Mouse (Mus musculus) stomach, postnatal 0 days (tissue): Measurements from ENCODE around the gene Mgat5. TPM values are rescaled to one million over a fixed set of nuclear protein-coding genes. Genes with fewer than 3 reads are reported as not detected.

ENCODE experiments used
- ATAC-seq: fragments of 200-750 bp; cut with Nextera tagmentation; 2 replicates; pipeline ENCODE4 v1.8.0; 2017; ENCODE audit not compliant: low FRiP score, low TSS enrichment
- DNase-seq: peaks from one replicate; pipeline ENCODE4 v3.0.0-alpha.2; 2016; ENCODE audit warnings: low spot score
- H3K27ac ChIP-seq: fragments of 300-500 bp; sonication (generic); replicated peaks from 2 replicates; pipeline ENCODE4 v1.5.1; 2014; ENCODE audit warnings: mild to moderate bottlenecking, control low read depth
- H3K27me3 ChIP-seq: fragments of 300-500 bp; sonication (generic); 2 replicates; pipeline ENCODE4 v1.6.1; 2014; ENCODE audit warnings: low read length; ENCODE audit not compliant: control insufficient read depth, insufficient read depth
- H3K36me3 ChIP-seq: fragments of 300-500 bp; sonication (generic); 2 replicates; pipeline ENCODE4 v1.6.1; 2014; ENCODE audit warnings: low read length, mixed read lengths; ENCODE audit not compliant: control insufficient read depth, insufficient read depth
- H3K4me1 ChIP-seq: fragments of 300-500 bp; sonication (generic); replicated peaks from 2 replicates; pipeline ENCODE4 v1.6.1; 2014; ENCODE audit warnings: antibody characterized with exemption; ENCODE audit not compliant: control insufficient read depth, insufficient read depth
- H3K4me2 ChIP-seq: fragments of 300-500 bp; sonication (generic); replicated peaks from 2 replicates; pipeline ENCODE4 v1.6.1; 2014; ENCODE audit warnings: low read depth, mild to moderate bottlenecking, control low read depth, moderate library complexity
- H3K4me3 ChIP-seq: fragments of 300-500 bp; sonication (generic); 2 replicates; pipeline ENCODE4 v1.5.1; 2014; ENCODE audit warnings: low read depth, low read length, control low read depth
- H3K9ac ChIP-seq: fragments of 300-500 bp; sonication (generic); 2 replicates; pipeline ENCODE4 v1.6.1; 2014; ENCODE audit warnings: mild to moderate bottlenecking, low read length, control low read depth, mixed read lengths
- H3K9me3 ChIP-seq: fragments of 300-500 bp; sonication (generic); 2 replicates; pipeline ENCODE4 v1.6.1; 2016; ENCODE audit warnings: low read length; ENCODE audit not compliant: control insufficient read depth
- CTCF ChIP-seq: IDR thresholded peaks from 2 replicates; pipeline ENCODE4 v1.5.1; 2016; ENCODE audit warnings: antibody characterized with exemption, low read depth, mild to moderate bottlenecking, moderate library complexity
- EP300 ChIP-seq: optimal IDR thresholded peaks from 2 replicates; pipeline ENCODE3; 2016; ENCODE audit warnings: antibody characterized with exemption
- WGBS: fragments of 180-500 bp; shearing (Covaris S2); extraction: QIAGEN DNeasy Blood & Tissue Kit; methylation state at CpG from one replicate; pipeline ENCODE4 v1.1.7; 2014; 5-methylcytosine and 5-hydroxymethylcytosine counted together
- polyA plus RNA-seq: library from polyadenylated mRNA; unstranded; fragments of >200 nt; fragmentation: Nextera tagmentation; extraction: Ambion mirVana; gene quantifications from 2 replicates; pipeline ENCODE4 v1.2.1, GENCODE M21; 2015

Mgat5 gene
- 2.0 and 2.2 TPM in 2 replicates for polyA plus RNA-seq

GRCm38 (mm10) chr1:127204817-127205485 is at the start of gene Mgat5:
Gene Mgat5 (plus strand): TSS chr1:127205015.
- peak within 1 kb of the TSS; percentile 73 for H3K9ac ChIP-seq
- peak within 1 kb of the TSS; percentile 72 for H3K4me3 ChIP-seq
- peak within 1 kb of the TSS; percentile 99 for H3K4me2 ChIP-seq
- WGBS: under 1% methylated on average over 51 of the region's 51 CpGs
- H3K4me1 ChIP-seq: peaks cover 3% of the 10 kb centered on the region; the same call in 1 of the 2 replicates
- no peaks in the 10 kb centered on the region for H3K27me3 ChIP-seq
- ATAC-seq (peak; percentile 94), DNase-seq (peak; percentile 92)
- peak within 1 kb of the TSS; percentile 93 for H3K27ac ChIP-seq
- H3K9me3 ChIP-seq: no peaks in the 10 kb centered on the region
- no peaks in the 10 kb centered on the region for H3K36me3 ChIP-seq
- TF ChIP-seq CTCF: peak; percentile 55
- TF ChIP-seq EP300: no peak

DNA sequence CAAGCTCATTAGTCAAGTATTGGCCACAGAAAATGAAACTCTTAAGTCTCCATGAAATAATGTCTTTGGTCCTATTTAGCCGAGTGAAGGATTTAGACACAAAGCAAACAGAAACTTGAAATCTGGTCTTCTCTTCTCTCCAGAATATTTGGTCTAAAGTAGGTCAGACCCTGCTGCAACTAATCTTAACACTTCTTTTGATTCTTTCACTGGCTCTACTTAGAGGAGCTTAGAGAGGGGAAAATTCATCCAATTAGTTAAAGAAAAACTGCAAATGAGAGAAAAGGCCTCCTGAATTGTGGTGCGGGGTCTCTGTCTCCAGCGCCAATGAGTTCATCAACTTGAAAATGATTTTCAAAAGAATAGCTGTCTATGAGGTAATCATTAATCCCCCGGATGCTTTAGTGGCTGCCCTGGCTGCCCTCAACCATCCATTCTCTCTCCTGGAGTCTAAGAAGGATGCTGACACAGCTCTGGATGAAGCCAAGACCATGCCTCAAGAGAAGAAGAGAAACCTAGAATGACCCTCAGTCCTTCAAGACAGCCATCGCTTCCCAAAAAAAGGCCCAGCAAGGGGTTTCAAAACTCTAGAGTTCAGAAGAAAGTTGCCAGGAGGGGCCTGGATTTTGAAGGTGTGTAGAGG is 44.6 kb upstream of the Mgat5 start:
- no peak for TF ChIP-seq EP300
- TF ChIP-seq CTCF: no peak
- no peak overlapping the region for H3K4me2 ChIP-seq

GRCm38 (mm10) chr1:127164589-127165160 is 40.1 kb upstream of the Mgat5 start:
- WGBS: 72% methylated on average over 4 of the region's 4 CpGs
- no peak overlapping the region for H3K9ac ChIP-seq
- no peak for TF ChIP-seq CTCF
- TF ChIP-seq EP300: no peak
- no peaks in the 10 kb centered on the region for H3K36me3 ChIP-seq
- no peak overlapping the region for H3K27ac ChIP-seq
- H3K4me1 ChIP-seq: no peaks in the 10 kb centered on the region; the same call in 1 of the 2 replicates
- ATAC-seq: no peak
- H3K9me3 ChIP-seq: no peaks in the 10 kb centered on the region
- no peak overlapping the region for H3K4me3 ChIP-seq
- no peak overlapping the region for H3K4me2 ChIP-seq
- no peak for DNase-seq
- H3K27me3 ChIP-seq: no peaks in the 10 kb centered on the region

More for the DNA sequence above, 44.6 kb upstream of the Mgat5 start:
- Histone ChIP-seq H3K36me3 (no peaks in the 10 kb centered on the region), H3K4me1 (no peaks in the 10 kb centered on the region; the same call in 1 of the 2 replicates), H3K4me3 (no peak overlapping the region), H3K27ac (no peak overlapping the region), H3K9me3 (no peaks in the 10 kb centered on the region), H3K9ac (no peak overlapping the region), H3K27me3 (no peaks in the 10 kb centered on the region)
- DNase-seq: no peak
- 75% methylated on average over 5 of the region's 5 CpGs for WGBS
- ATAC-seq: no peak

DNA sequence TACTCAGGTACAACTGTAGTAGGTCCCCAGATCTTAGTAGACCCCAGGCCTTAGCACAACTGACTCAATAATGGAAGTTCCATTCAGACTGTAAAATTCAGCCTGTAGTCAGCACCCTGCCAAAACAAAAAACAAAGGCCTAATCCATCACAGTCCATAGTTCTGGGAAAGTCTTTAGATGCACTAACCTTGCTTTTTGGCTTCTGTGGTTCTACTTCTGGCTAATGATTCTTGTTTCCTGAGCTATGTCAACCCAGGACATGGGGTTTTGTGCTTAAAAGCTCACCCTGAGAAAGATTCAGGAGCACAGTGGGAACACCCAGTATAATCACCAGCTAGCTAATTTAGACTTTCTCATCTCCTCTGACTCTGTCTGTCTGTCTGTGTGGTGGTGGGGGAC is 38.3 kb upstream of the Mgat5 start:
- no peak for ATAC-seq
- no peak for TF ChIP-seq EP300
- no peak for TF ChIP-seq CTCF

GRCm38 (mm10) chr1:127167586-127167985 is 37.2 kb upstream of the Mgat5 start:
- WGBS: 86% methylated on average over 1 of the region's 1 CpGs

More for the DNA sequence above, 38.3 kb upstream of the Mgat5 start:
- Histone ChIP-seq H3K4me2 (no peak overlapping the region), H3K27me3 (no peaks in the 10 kb centered on the region), H3K9ac (no peak overlapping the region), H3K36me3 (no peaks in the 10 kb centered on the region), H3K9me3 (no peaks in the 10 kb centered on the region), H3K4me3 (no peak overlapping the region), H3K27ac (no peak overlapping the region), H3K4me1 (no peaks in the 10 kb centered on the region; the same call in 1 of the 2 replicates)
- DNase-seq: no peak

GRCm38 (mm10) chr1:127168205-127168604 is 36.6 kb upstream of the Mgat5 start:
- 65% methylated on average over 8 of the region's 8 CpGs for WGBS
- H3K9ac ChIP-seq: no peak overlapping the region
- H3K27ac ChIP-seq: no peak overlapping the region
- H3K4me3 ChIP-seq: no peak overlapping the region
- no peaks in the 10 kb centered on the region; the same call in 1 of the 2 replicates for H3K4me1 ChIP-seq
- H3K4me2 ChIP-seq: no peak overlapping the region
- TF ChIP-seq CTCF (no peak), EP300 (no peak)
- H3K9me3 ChIP-seq: no peaks in the 10 kb centered on the region
- H3K27me3 ChIP-seq: no peaks in the 10 kb centered on the region
- no peaks in the 10 kb centered on the region for H3K36me3 ChIP-seq
- ATAC-seq (no peak), DNase-seq (no peak)

More at GRCm38 (mm10) chr1:127167586-127167985, 37.2 kb upstream of the Mgat5 start:
- Histone ChIP-seq H3K4me3 (no peak overlapping the region), H3K9me3 (no peaks in the 10 kb centered on the region), H3K27ac (no peak overlapping the region), H3K9ac (no peak overlapping the region), H3K36me3 (no peaks in the 10 kb centered on the region), H3K27me3 (no peaks in the 10 kb centered on the region), H3K4me2 (no peak overlapping the region), H3K4me1 (no peaks in the 10 kb centered on the region; the same call in 1 of the 2 replicates)
- no peak for DNase-seq
- ATAC-seq: no peak
- TF ChIP-seq EP300 (no peak), CTCF (no peak)
